Mouse (Mus musculus) midbrain, embryonic 14.5 days (tissue): ENCODE measurements around the gene Tead1. TPM values are rescaled to one million over a fixed set of nuclear protein-coding genes. Genes with fewer than 3 reads are reported as not detected.

Experiments
- ATAC-seq: fragments of 200-750 bp; cut with Nextera tagmentation; 2 replicates; pipeline ENCODE4 v1.8.0; 2017; ENCODE audit warnings: moderate number of reproducible peaks, moderate library complexity; ENCODE audit not compliant: low FRiP score, low TSS enrichment
- DNase-seq: peaks from one replicate; pipeline ENCODE4 v3.0.0-alpha.2; 2015
- H3K27ac ChIP-seq: fragments of 300-500 bp; sonication (generic); replicated peaks from 2 replicates; pipeline ENCODE4 v1.5.1; 2014; ENCODE audit warnings: mild to moderate bottlenecking, low read depth, low read length, moderate library complexity
- H3K27me3 ChIP-seq: fragments of 300-500 bp; sonication (generic); 2 replicates; pipeline ENCODE4 v1.6.1; 2014; ENCODE audit warnings: low read length, control low read depth, mixed read lengths; ENCODE audit not compliant: control insufficient read depth, insufficient read depth
- H3K36me3 ChIP-seq: fragments of 300-500 bp; sonication (generic); 2 replicates; pipeline ENCODE4 v1.6.1; 2014; ENCODE audit warnings: low read length, control low read depth; ENCODE audit not compliant: control insufficient read depth, insufficient read depth
- H3K4me1 ChIP-seq: fragments of 300-500 bp; sonication (generic); 2 replicates; pipeline ENCODE4 v1.6.1; 2014; ENCODE audit warnings: mild to moderate bottlenecking, antibody characterized with exemption, low read length, control low read depth; ENCODE audit not compliant: control insufficient read depth, insufficient read depth
- H3K4me2 ChIP-seq: fragments of 300-500 bp; sonication (generic); 2 replicates; pipeline ENCODE4 v1.6.1; 2014; ENCODE audit warnings: mild to moderate bottlenecking, low read length, moderate library complexity
- H3K4me3 ChIP-seq: fragments of 300-500 bp; sonication (generic); replicated peaks from 2 replicates; pipeline ENCODE4 v1.5.1; 2014; ENCODE audit warnings: low read depth, low read length
- H3K9ac ChIP-seq: fragments of 300-500 bp; sonication (generic); replicated peaks from 2 replicates; pipeline ENCODE4 v1.6.1; 2014; ENCODE audit warnings: mild to moderate bottlenecking, low read length, moderate library complexity
- H3K9me3 ChIP-seq: fragments of 300-500 bp; sonication (generic); 2 replicates; pipeline ENCODE4 v1.6.1; 2016; ENCODE audit warnings: low read length, control low read depth, mixed read lengths; ENCODE audit not compliant: control insufficient read depth
- WGBS: fragments of 180-500 bp; shearing (Covaris S2); extraction: QIAGEN DNeasy Blood & Tissue Kit; methylation state at CpG from one replicate; pipeline ENCODE4 v1.1.7; 2014; 5-methylcytosine and 5-hydroxymethylcytosine counted together
- polyA plus RNA-seq: library from polyadenylated mRNA; unstranded; fragments of >200 nt; fragmentation: Nextera tagmentation; extraction: Ambion mirVana; gene quantifications from 2 replicates; pipeline ENCODE4 v1.2.1, GENCODE M21; 2014

Gene Tead1
- polyA plus RNA-seq, 1 experiment from 2014 or later = 10.7 TPM

DNA sequence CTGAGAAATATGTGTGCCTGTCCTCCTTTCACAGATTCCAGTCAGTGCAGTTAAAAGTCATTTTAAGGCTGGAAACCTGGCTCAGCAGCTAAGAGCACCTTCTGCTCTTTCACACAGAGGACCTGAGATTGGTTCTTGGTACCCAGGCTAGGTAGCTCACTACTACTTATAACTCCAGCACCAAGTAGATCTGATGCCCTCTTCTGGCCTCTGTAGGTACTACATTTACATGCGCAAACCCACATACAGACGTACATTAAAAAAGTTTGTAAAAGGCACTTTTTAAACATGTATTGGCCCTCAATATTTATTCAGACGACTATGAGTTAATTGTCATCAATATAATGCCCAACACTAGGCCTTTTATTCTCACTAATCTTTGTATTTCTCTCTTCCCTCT is 105.2 kb downstream of the Tead1 start:
- Histone ChIP-seq H3K9ac (no peak overlapping the region), H3K9me3 (no peaks in the 10 kb centered on the region), H3K4me2 (no peak overlapping the region), H3K4me1 (peaks cover 38% of the 10 kb centered on the region), H3K4me3 (no peak overlapping the region), H3K36me3 (no peaks in the 10 kb centered on the region), H3K27ac (no peak overlapping the region), H3K27me3 (no peaks in the 10 kb centered on the region)
- no peak for ATAC-seq
- WGBS = 95% methylated on average over 3 of the region's 3 CpGs
- no peak for DNase-seq

- peaks cover 31% of the 10 kb centered on the region for H3K4me1 ChIP-seq
- H3K9ac ChIP-seq = no peak overlapping the region
- H3K4me2 ChIP-seq = no peak overlapping the region
- DNase-seq (no peak), ATAC-seq (no peak)
- H3K36me3 ChIP-seq = no peaks in the 10 kb centered on the region
- H3K27ac ChIP-seq = no peak overlapping the region
- no peaks in the 10 kb centered on the region for H3K9me3 ChIP-seq
- no peaks in the 10 kb centered on the region for H3K27me3 ChIP-seq
- no peak overlapping the region for H3K4me3 ChIP-seq
- 84% methylated on average over 7 of the region's 7 CpGs for WGBS
Observed at GRCm38 (mm10) chr7:112785271-112785670, 106.2 kb downstream of the Tead1 start.

- WGBS = 6% methylated on average over 7 of the region's 7 CpGs
- ATAC-seq (peak; percentile 55; the same call in 1 of the 2 replicates), DNase-seq (peak; percentile 63)
- H3K4me2 ChIP-seq = no peak overlapping the region
- peak overlapping the region; percentile 84 for H3K27ac ChIP-seq
- H3K27me3 ChIP-seq = no peaks in the 10 kb centered on the region
- H3K4me3 ChIP-seq = no peak overlapping the region
- H3K4me1 ChIP-seq = peaks cover 31% of the 10 kb centered on the region
- no peaks in the 10 kb centered on the region for H3K36me3 ChIP-seq
- no peaks in the 10 kb centered on the region for H3K9me3 ChIP-seq
- H3K9ac ChIP-seq = no peak overlapping the region
Observed at GRCm38 (mm10) chr7:112786556-112787225, 107.6 kb downstream of the Tead1 start.

DNA sequence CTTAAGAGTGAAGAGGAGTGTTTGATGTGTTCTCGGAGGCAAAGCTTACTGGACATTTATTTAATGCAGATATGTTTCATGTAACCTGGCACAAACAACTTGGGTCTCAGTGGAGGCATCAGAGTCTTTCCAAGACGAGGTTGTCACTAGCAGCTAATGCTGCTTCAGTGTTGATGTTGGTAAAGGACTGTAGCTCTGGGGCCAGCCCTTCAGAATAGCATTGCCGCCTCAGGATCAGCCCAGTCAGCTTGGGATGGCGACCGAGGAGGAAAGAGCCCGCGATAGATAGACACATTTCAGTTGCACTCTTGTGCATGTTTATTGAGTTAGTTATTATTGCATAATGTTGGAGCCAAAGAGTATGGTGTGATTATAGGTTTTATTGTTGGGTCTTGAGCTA is 108.2 kb downstream of the Tead1 start:
- 60% methylated on average over 7 of the region's 7 CpGs for WGBS
- no peaks in the 10 kb centered on the region for H3K27me3 ChIP-seq
- H3K4me2 ChIP-seq = no peak overlapping the region
- H3K4me1 ChIP-seq = peaks cover 31% of the 10 kb centered on the region
- ATAC-seq = no peak
- H3K9me3 ChIP-seq = no peaks in the 10 kb centered on the region
- DNase-seq = no peak
- no peak overlapping the region for H3K9ac ChIP-seq
- no peak overlapping the region for H3K4me3 ChIP-seq
- H3K27ac ChIP-seq = peak overlapping the region; percentile 84
- H3K36me3 ChIP-seq = no peaks in the 10 kb centered on the region

DNA sequence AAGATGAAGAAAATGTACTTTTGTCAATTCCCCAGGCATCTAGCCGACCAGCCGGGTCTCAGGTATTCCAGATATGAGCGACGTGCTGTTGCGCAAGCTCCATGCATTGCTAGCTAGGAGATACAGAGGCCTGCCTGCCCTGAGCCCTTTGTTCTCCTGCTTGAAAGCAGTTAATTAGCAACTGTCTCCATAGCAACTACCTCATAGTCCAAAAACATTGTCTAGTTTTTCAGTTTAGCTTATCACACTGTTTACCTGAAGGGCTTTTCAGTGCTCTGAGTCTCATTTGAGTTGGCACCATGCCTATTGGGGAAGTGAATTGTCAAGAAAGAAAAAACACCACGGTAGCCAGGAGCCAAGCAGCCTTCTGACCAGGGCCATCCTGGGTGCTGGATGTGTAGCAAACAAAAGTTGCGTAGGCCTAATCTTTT is 109.2 kb downstream of the Tead1 start:
- 21% methylated on average over 7 of the region's 7 CpGs for WGBS
- H3K9me3 ChIP-seq = no peaks in the 10 kb centered on the region
- H3K27ac ChIP-seq = peak overlapping the region; percentile 84
- peak; percentile 80 for DNase-seq
- H3K4me1 ChIP-seq = peaks cover 31% of the 10 kb centered on the region
- peak; percentile 62; the same call in 1 of the 2 replicates for ATAC-seq
- H3K9ac ChIP-seq = peak overlapping the region; percentile 31; the same call in 1 of the 2 replicates
- H3K4me3 ChIP-seq = no peak overlapping the region
- H3K27me3 ChIP-seq = no peaks in the 10 kb centered on the region
- no peak overlapping the region for H3K4me2 ChIP-seq
- no peaks in the 10 kb centered on the region for H3K36me3 ChIP-seq

DNA sequence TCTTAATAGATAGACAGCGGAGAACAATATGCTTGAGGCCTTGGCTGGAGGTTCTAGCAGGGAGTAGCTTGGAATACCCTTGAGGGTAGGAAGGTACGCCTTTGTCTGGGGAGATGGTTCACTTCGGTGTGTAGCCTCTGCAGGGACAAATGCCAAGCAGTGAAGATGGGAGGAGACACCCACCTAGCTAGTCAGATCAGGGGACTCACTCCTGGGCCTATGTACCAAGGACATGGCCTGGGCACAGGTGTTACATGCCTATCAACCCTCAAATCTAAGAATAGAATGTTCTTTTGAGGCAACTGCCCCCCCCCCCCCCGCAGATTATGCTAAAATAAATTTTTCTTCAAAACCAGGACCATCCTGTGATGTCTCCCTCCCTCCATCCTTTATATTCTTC is 110.6 kb downstream of the Tead1 start:
- Histone ChIP-seq H3K9me3 (no peaks in the 10 kb centered on the region), H3K4me3 (no peak overlapping the region), H3K4me1 (peaks cover 41% of the 10 kb centered on the region), H3K27me3 (no peaks in the 10 kb centered on the region), H3K36me3 (no peaks in the 10 kb centered on the region), H3K27ac (no peak overlapping the region), H3K4me2 (no peak overlapping the region), H3K9ac (no peak overlapping the region)
- DNase-seq = no peak
- ATAC-seq = no peak
- 89% methylated on average over 4 of the region's 4 CpGs for WGBS

DNA sequence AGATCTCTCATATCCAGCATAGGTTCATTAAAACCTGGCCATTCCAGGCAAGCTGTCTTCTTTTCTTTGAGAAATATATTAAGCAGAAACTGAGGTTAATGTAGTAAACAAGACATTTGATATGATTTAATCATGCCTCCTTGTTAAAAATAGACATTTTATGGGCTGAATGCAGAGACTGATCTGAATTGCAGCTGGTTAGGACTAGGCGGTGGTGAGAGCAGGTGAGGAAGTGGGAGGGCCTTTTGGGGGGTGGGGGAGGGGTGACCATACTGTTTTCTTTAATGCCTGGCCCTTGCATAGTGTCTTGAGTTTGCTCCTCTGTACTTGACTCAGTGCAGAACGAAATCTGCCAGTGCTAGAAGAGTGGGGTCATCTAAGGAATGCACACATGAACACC is 111.2 kb downstream of the Tead1 start:
- Histone ChIP-seq H3K4me1 (peaks cover 43% of the 10 kb centered on the region), H3K9me3 (no peaks in the 10 kb centered on the region), H3K9ac (no peak overlapping the region), H3K4me2 (no peak overlapping the region), H3K27ac (no peak overlapping the region), H3K4me3 (no peak overlapping the region), H3K27me3 (no peaks in the 10 kb centered on the region), H3K36me3 (no peaks in the 10 kb centered on the region)
- ATAC-seq = no peak
- no peak for DNase-seq
- 79% methylated on average over 2 of the region's 2 CpGs for WGBS

GRCm38 (mm10) chr7:112792679-112793078 is 113.6 kb downstream of the Tead1 start:
- H3K9me3 ChIP-seq = no peaks in the 10 kb centered on the region
- WGBS = 90% methylated on average over 6 of the region's 6 CpGs
- no peaks in the 10 kb centered on the region for H3K27me3 ChIP-seq
- no peak overlapping the region for H3K9ac ChIP-seq
- H3K4me2 ChIP-seq = no peak overlapping the region
- H3K4me1 ChIP-seq = peaks cover 24% of the 10 kb centered on the region
- DNase-seq (no peak), ATAC-seq (no peak)
- no peaks in the 10 kb centered on the region for H3K36me3 ChIP-seq
- H3K27ac ChIP-seq = no peak overlapping the region
- H3K4me3 ChIP-seq = no peak overlapping the region

DNA sequence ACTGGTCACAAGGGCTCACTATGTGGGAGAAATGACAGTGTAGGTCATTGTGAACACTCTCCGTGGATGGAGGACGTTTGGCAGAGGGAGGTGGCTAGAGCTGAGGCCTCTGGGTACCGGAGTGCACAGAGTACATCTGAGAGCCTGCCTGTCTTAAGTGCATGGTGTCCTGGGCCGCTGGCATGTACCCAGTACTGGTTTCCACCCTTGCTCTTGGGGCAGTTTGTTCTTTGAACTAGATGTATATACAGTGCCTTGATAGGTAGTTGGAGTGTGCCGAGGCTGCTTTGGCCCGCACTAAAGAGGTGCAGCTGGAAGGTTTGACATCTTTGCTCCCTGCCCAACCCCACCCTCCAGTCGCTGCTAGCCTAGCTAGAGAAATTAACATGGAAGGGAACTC is 114.8 kb downstream of the Tead1 start:
- peaks cover 12% of the 10 kb centered on the region for H3K4me1 ChIP-seq
- H3K27me3 ChIP-seq = no peaks in the 10 kb centered on the region
- no peak overlapping the region for H3K9ac ChIP-seq
- H3K36me3 ChIP-seq = no peaks in the 10 kb centered on the region
- H3K9me3 ChIP-seq = no peaks in the 10 kb centered on the region
- no peak for DNase-seq
- no peak overlapping the region for H3K4me2 ChIP-seq
- ATAC-seq = no peak
- 44% methylated on average over 7 of the region's 7 CpGs for WGBS
- H3K27ac ChIP-seq = 0 out of 2 replicates have a peak overlapping the region, but pooled peaks have one; percentile 32
- H3K4me3 ChIP-seq = no peak overlapping the region
